In the genomic region with DNA sequence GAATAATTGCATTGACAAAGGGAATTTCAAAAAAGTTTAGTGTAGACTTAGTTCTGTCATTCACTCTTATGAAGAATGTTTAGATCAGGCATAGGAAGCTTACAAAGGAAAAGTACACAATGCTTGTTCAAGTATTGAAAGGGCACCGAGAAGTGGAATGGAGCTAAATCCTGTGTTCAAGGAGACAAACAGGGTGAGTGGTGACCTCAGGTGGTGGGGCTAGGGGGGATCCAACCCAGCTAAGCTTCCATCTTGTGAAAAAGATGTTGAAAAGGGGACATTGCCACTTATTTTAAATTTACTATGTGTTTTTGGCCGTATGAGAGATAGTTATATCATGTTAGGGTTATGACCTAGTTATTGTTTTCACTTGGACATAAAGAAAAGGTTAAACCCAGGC, we compare ENCODE assay signal across 17 mouse cellular contexts.
A peak's percentile ranks its signal among the peaks of the same experiment; 100 is the strongest.
DNase-seq lines count a peak whose midpoint lies in the region; TF ChIP-seq lines count a peak whose summit lies in the region.
"Had no signal": no experiment of that assay in that cellular context is flagged by ENCODE, and none has a peak within 500 bp of the region (broad histone marks: within the 10 kb centered on the region; RNA-seq: fewer than 3 reads in every experiment).

No protein-coding gene starts in this region.

- peaks cover 21 to 77% of the 10 kb centered on the region in 2 experiments for H3K4me1 ChIP-seq in CH12.LX (ENCODE audit: control insufficient read depth in 1 of 2, insufficient read depth in 2 of 2)
- peaks cover 5% of the 10 kb centered on the region for H3K4me1 ChIP-seq in brown adipose tissue, adult 24 weeks (ENCODE audit: control insufficient read depth, insufficient read depth, insufficient read length, low read length)

- H3K9ac ChIP-seq in CH12.LX (ENCODE audit: insufficient read depth, low read depth) = peak overlapping the region; percentile 54

- DNase-seq in CH12.LX (ENCODE audit: extremely low read depth) = no peak
- no peak for DNase-seq in heart, adult 11 months
- DNase-seq in frontal cortex, adult 2 months (ENCODE audit: extremely low spot score in 1 of 2, low spot score in 1 of 2) = no peak
- DNase-seq: adrenal gland, adult 2 months; adrenal gland, adult 8-10 months; adrenal gland, postnatal 10 days; adrenal gland, postnatal 14 days; adrenal gland, postnatal 25 days; adrenal gland, postnatal 36 days; B cell, adult 2 months; cerebellum, adult 11 months; cerebellum, adult 11-12 months; cerebellum, adult 18-20 months; cerebellum, adult 8-10 months had no signal

- no peaks in the 10 kb centered on the region for H3K9me3 ChIP-seq in CH12.LX (replicated peaks; ENCODE audit: low read length)
- H3K9me3 ChIP-seq: G1E had no signal

- H3K79me2 ChIP-seq in CH12.LX (replicated peaks; ENCODE audit: control insufficient read depth, extremely low read depth, insufficient read depth, poor library complexity, severe bottlenecking) = peaks cover 44% of the 10 kb centered on the region

- dilution Hi-C loops in CH12.LX (cut with MboI; ENCODE audit: extremely low pct_ligation_motif_present, extremely low pct_unique_long_range_greater_than_20kb, low sequenced_read_pairs) = no loop called here

- peaks cover 0 to 7% of the 10 kb centered on the region in 2 experiments for H3K36me3 ChIP-seq in CH12.LX (replicated peaks in 1 of 2; ENCODE audit: control insufficient read depth in 1 of 2, insufficient read depth in 1 of 2, low read length in 1 of 2)
- H3K36me3 ChIP-seq: G1E had no signal

- no peaks in the 10 kb centered on the region for H3K27me3 ChIP-seq in CH12.LX (replicated peaks)
- H3K27me3 ChIP-seq: Patski had no signal

- peak overlapping the region; percentile 30; the same call in 1 of the 2 replicates for H3K4me2 ChIP-seq in CH12.LX (ENCODE audit: insufficient read depth, low read depth, poor library complexity, severe bottlenecking)

- TF ChIP-seq EP300 in CH12.LX (IDR thresholded peaks at IDR 0.05; ENCODE audit: low read length) = no peak

- TF ChIP-seq RAD21 in CH12.LX (IDR thresholded peaks at IDR 0.05; ENCODE audit: low read depth, low read length) = peak; percentile 56

- H3K4me3 ChIP-seq in CH12.LX (replicated peaks in 1 of 3; ENCODE audit: low read depth in 2 of 3, low read length in 2 of 3, poor library complexity in 1 of 3) = peak overlapping the region; percentile 24 to 62 (median 37)
- no peak overlapping the region for H3K4me3 ChIP-seq in brown adipose tissue, adult 24 weeks (ENCODE audit: insufficient read depth, low read depth, low read length)

- TF ChIP-seq POLR2A in CH12.LX (IDR thresholded peaks at IDR 0.05; ENCODE audit: low read depth, low read length) = no peak

- H3K27ac ChIP-seq in CH12.LX (ENCODE audit: insufficient read depth, low read depth) = peak overlapping the region; percentile 29; the same call in 1 of the 2 replicates
- H3K27ac ChIP-seq in brown adipose tissue, adult 24 weeks (replicated peaks; ENCODE audit: low read depth, low read length) = peak overlapping the region; percentile 79; the same call in 1 of the 2 replicates

- peak in 1 of 2 experiments; percentile 54; a peak in 2 of 4 replicates for TF ChIP-seq CTCF in CH12.LX (conservative IDR thresholded peaks at IDR 0.05 in 1 of 2, IDR thresholded peaks at IDR 0.05 in 1 of 2; ENCODE audit: low read depth in 2 of 2, low read length in 2 of 2)

- in situ Hi-C loops in CH12.LX (cut with MboI; ENCODE audit: low pct_ligation_motif_present, low pct_unique_long_range_greater_than_20kb, low sequenced_read_pairs) = loop anchor here (25.0 kb wide), 1 partner anchor 246 kb away; the partner anchor contains the start of gene Raph1

TF ChIP-seq in CH12.LX, 34 proteins besides CTCF, POLR2A, EP300 and RAD21:
- no peak for TF ChIP-seq ZNF384 (IDR thresholded peaks at IDR 0.05; ENCODE audit: low read depth, low read length)
- TF ChIP-seq SIN3A (IDR thresholded peaks at IDR 0.05; ENCODE audit: low read length) = peak; percentile 49; the same call in 1 of the 2 replicates
- no peak for TF ChIP-seq NELFE (IDR thresholded peaks at IDR 0.05; ENCODE audit: low read depth, low read length)
- TF ChIP-seq HCFC1 (IDR thresholded peaks at IDR 0.05; ENCODE audit: low read depth, low read length) = no peak
- no peak for TF ChIP-seq BHLHE40 (IDR thresholded peaks at IDR 0.05; ENCODE audit: low read depth, low read length)
- no peak for TF ChIP-seq JUN (IDR thresholded peaks at IDR 0.05; ENCODE audit: insufficient read depth, low read depth, low read length)
- no peak for TF ChIP-seq E2F4 (IDR thresholded peaks at IDR 0.05; ENCODE audit: insufficient replicate concordance, low read depth, low read length)
- peak; percentile 63 for TF ChIP-seq SMC3 (IDR thresholded peaks at IDR 0.05; ENCODE audit: low read depth, low read length)
- no peak for TF ChIP-seq UBTF (IDR thresholded peaks at IDR 0.05; ENCODE audit: low read depth, low read length)
- TF ChIP-seq ZKSCAN1 (IDR thresholded peaks at IDR 0.05; ENCODE audit: borderline replicate concordance, low read depth, low read length) = no peak
- no peak for TF ChIP-seq CHD1 (IDR thresholded peaks at IDR 0.05; ENCODE audit: low read depth, low read length)
- TF ChIP-seq USF2 (conservative IDR thresholded peaks at IDR 0.05; ENCODE audit: low read depth, low read length) = no peak
- TF ChIP-seq USF1 (IDR thresholded peaks at IDR 0.05; ENCODE audit: low read depth, low read length) = no peak
- TF ChIP-seq MEF2A (IDR thresholded peaks at IDR 0.05; ENCODE audit: borderline replicate concordance, low read depth, low read length) = no peak
- no peak for TF ChIP-seq POLR2AphosphoS2 (IDR thresholded peaks at IDR 0.05; ENCODE audit: low read depth, low read length)
- TF ChIP-seq MYC (IDR thresholded peaks at IDR 0.05; ENCODE audit: low read depth, low read length) = no peak
- no peak for TF ChIP-seq PAX5 (IDR thresholded peaks at IDR 0.05; ENCODE audit: low read length)
- no peak for TF ChIP-seq RCOR1 (conservative IDR thresholded peaks at IDR 0.05; ENCODE audit: low read depth, low read length)
- no peak for TF ChIP-seq NRF1 (IDR thresholded peaks at IDR 0.05; ENCODE audit: low read depth, low read length)
- no peak for TF ChIP-seq KAT2A (IDR thresholded peaks at IDR 0.05; ENCODE audit: insufficient replicate concordance, low read length)
- no peak for TF ChIP-seq MXI1 (IDR thresholded peaks at IDR 0.05; ENCODE audit: low read depth, low read length)
- no peak for TF ChIP-seq ELF1 (IDR thresholded peaks at IDR 0.05; ENCODE audit: low read depth, low read length)
- no peak for TF ChIP-seq TBP (conservative IDR thresholded peaks at IDR 0.05; ENCODE audit: low read depth, low read length)
- no peak for TF ChIP-seq MAX (IDR thresholded peaks at IDR 0.05; ENCODE audit: low read length)
- peak; percentile 13; the same call in 1 of the 2 replicates for TF ChIP-seq TCF12 (IDR thresholded peaks at IDR 0.05; ENCODE audit: low read depth, low read length)
- TF ChIP-seq GABPA (IDR thresholded peaks at IDR 0.05; ENCODE audit: insufficient replicate concordance, low read depth, low read length) = no peak
- peak; percentile 23; the same call in 1 of the 2 replicates for TF ChIP-seq ZC3H11A (IDR thresholded peaks at IDR 0.05; ENCODE audit: low read depth, low read length)
- 0 out of 2 replicates have a peak, but pooled peaks have one; percentile 33 for TF ChIP-seq IRF4 (IDR thresholded peaks at IDR 0.05; ENCODE audit: low read depth, low read length)
- no peak for TF ChIP-seq CHD2 (IDR thresholded peaks at IDR 0.05; ENCODE audit: low read length)
- no peak for TF ChIP-seq MAZ (IDR thresholded peaks at IDR 0.05; ENCODE audit: low read depth, low read length)
- TF ChIP-seq ZMIZ1 (IDR thresholded peaks at IDR 0.05; ENCODE audit: low read depth, low read length) = no peak
- no peak for TF ChIP-seq MAFK (IDR thresholded peaks at IDR 0.05; ENCODE audit: insufficient replicate concordance, low read length)
- TF ChIP-seq ETS1 (conservative IDR thresholded peaks at IDR 0.05; ENCODE audit: low read depth, low read length) = no peak
- TF ChIP-seq JUND (conservative IDR thresholded peaks at IDR 0.05; ENCODE audit: low read depth, low read length) = no peak
